Mouse (Mus musculus): ENCODE measurements around the gene Eprs.

- TF ChIP-seq CTCF (IDR thresholded peaks at IDR 0.05; ENCODE audit: extremely low read depth, insufficient read depth, insufficient read length, insufficient replicate concordance), result no peak
- no peak for TF ChIP-seq POLR2A (IDR thresholded peaks at IDR 0.05; ENCODE audit: low read depth, low read length)
Observed at GRCm38 (mm10) chr1:185431998-185432317, 69.1 kb downstream of the Eprs start.

Data from spleen, adult 2 months (tissue).